Mouse (Mus musculus) neutrophil, adult 5-6 weeks (primary cell): Measurements from ENCODE around the gene Oas1f. TPM values are rescaled to one million over a fixed set of nuclear protein-coding genes. Genes with fewer than 3 reads are reported as not detected.

Experiments used
- ATAC-seq: fragments of 151-379, 151-347 bp; 2 replicates; pipeline ENCODE4 v1.8.0; 2017; ENCODE audit warnings: mild to moderate bottlenecking, moderate TSS enrichment; ENCODE audit not compliant: insufficient number of reproducible peaks, poor library complexity, low FRiP score, severe bottlenecking; ENCODE audit errors: extremely low read depth
- total RNA-seq: library from RNA; stranded (forward); fragments of 200-1000 nt; gene quantifications from 2 replicates; pipeline ENCODE4 v1.2.3, GENCODE M21; 2017

Oas1f gene
- total RNA-seq, 1 experiment from 2014 or later, result not detected

DNA sequence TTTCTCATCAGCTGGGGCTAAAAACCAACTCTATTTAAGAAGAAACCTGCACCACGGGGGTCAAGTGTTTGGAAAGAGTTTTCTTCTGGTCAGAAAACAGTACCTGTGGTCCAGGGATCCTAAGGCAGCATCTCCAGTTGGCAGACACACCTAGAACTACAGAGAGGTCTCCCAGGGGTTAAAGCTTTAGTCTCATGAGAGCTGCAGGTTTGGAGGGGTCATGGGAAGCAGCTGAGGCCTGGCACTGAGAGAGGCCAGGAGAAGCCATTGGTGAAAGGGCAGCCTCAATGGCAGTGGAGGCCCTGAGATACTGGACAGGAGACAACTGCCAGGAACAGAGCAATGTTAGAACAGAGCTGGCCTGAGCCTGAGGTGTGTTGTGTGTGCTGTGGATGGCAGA, 53.5 kb downstream of the Oas1f start:
- no peak for ATAC-seq

DNA sequence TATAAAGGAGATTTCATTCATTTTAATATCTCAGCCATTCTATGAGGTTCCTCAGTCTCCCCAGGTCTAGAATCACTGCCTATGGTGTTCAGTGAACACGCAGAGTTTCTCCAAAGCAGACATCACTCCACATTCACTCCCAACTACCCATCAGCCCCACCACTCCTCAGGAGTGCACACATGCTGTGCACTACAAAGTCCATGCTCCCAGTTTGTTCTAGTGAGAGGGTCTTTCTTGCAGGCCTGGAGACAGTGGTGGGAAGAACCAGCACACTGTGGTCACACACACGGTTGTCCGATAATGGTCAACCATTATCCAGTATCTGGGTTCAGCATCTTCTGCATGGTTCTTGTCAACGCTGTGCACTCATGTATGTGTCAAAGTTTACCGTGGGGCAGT, 54.9 kb downstream of the Oas1f start:
- no peak for ATAC-seq

DNA sequence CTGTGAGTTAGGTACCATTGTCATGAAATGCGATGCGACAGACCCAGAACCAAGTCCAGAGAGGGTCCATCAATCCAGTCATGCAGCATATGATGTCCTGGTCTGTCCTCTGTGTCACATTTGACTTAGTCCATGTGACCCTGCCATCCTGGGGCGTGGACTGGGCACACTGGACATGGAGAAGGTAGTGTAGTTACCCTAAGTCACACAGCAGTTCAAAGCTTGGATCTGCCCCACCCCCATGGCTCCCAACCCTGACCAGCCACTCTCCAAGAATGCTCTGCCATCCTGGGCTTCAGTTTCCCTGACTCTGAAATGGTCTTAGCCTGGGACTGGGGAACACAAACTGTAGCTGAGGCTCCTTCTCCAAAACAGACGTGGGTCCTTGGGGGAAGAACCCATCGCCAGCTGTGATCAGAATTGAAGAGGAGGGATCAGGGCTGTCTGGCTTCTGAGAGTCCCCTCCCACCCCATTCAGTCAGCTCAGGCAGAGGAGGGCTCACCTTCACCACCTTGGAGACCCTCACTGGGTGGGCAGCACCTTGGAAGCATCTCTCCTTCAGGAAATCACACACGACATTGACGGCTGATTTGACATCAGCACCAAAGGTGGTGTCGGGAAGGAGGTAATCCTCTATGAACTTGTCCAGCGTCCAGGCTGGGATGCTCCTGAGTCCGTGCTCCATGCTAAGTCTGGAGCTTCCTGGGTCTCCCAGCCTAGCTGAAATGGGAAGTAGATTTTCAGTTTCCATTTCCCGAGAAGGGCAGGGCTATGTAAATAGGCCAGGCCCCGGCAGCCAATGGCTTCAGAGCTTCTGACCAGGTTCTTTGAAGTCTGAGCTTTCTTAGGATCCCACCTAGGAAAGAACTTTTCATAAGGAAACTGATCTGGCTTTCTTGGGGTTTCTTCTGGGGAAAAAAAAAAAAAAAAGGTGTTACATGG, 59.9 kb downstream of the Oas1f start, which contains the start of gene Oas1a:
Oas1a (minus strand) TSS at position 731 of the 943 bp plus-strand sequence.
- 0 out of 2 replicates have a peak, but pooled peaks have one; percentile 19 for ATAC-seq

Other genes starting within 250 kb of the Oas1f start
- 0.81 and 3.6 TPM in 2 replicates for gene Rita1, start 234.8 kb upstream of the Oas1f start, total RNA-seq
- gene Ddx54, start 234.6 kb upstream of the Oas1f start, total RNA-seq, result 58.6 and 61.8 TPM in 2 replicates
- not detected in 2 replicates for gene Cfap73, start 213.1 kb upstream of the Oas1f start, total RNA-seq
- gene Rasal1, start 198.6 kb upstream of the Oas1f start, total RNA-seq, result 4.5 and 5.4 TPM in 2 replicates
- gene Dtx1, start 135.4 kb upstream of the Oas1f start, total RNA-seq, result 30.0 and 36.0 TPM in 2 replicates
- gene Oas2, start 97.5 kb upstream of the Oas1f start, total RNA-seq, result 48.7 and 57.1 TPM in 2 replicates
- gene Oas3, start 69.7 kb upstream of the Oas1f start, total RNA-seq, result 72.6 and 77.3 TPM in 2 replicates
- 0.47 TPM in 1 of 2 replicates, not detected in the other for gene Oas1e, start 51.8 kb upstream of the Oas1f start, total RNA-seq
- 10.2 and 20.1 TPM in 2 replicates for gene Oas1c, start 34.9 kb upstream of the Oas1f start, total RNA-seq
- gene Oas1h, start 14.1 kb downstream of the Oas1f start, total RNA-seq, result not detected in 2 replicates
- gene Oas1g, start 40.2 kb downstream of the Oas1f start, total RNA-seq, result 5.8 and 6.5 TPM in 2 replicates
- gene Oas1a, start 60.2 kb downstream of the Oas1f start, total RNA-seq, result 27.4 and 30.1 TPM in 2 replicates
- gene Oas1d, start 67.2 kb downstream of the Oas1f start, total RNA-seq, result not detected in 2 replicates
- gene Rph3a, start 162.7 kb downstream of the Oas1f start, total RNA-seq, result not detected in 2 replicates